Comparison of ENCODE assay signal across 21 mouse cellular contexts in genomic region chr12:98481048-98481447, GRCm38 (mm10).
DNase-seq lines count a peak whose midpoint lies in the region; ATAC-seq and TF ChIP-seq lines count a peak whose summit lies in the region.
"Had no signal": no experiment of that assay in that cellular context is flagged by ENCODE, and none has a peak within 500 bp of the region (broad histone marks: within the 10 kb centered on the region; RNA-seq: fewer than 3 reads in every experiment).

No protein-coding gene starts in this region.

- H3K27ac ChIP-seq in neural tube, embryonic 13.5 days (replicated peaks), result 0 out of 2 replicates have a peak overlapping the region, but pooled peaks have one; percentile 0
- H3K27ac ChIP-seq in forebrain, postnatal 0 days (ENCODE audit: low read depth, low read length), result peak overlapping the region; percentile 54
- H3K27ac ChIP-seq in midbrain, embryonic 14.5 days (replicated peaks; ENCODE audit: low read depth, low read length), result peak overlapping the region; percentile 50
- H3K27ac ChIP-seq in heart, embryonic 10.5 days, result no peak overlapping the region
- H3K27ac ChIP-seq: embryonic facial prominence, embryonic 13.5 days; layer of hippocampus, adult 2 months; limb, embryonic 15.5 days; liver, embryonic 15.5 days; macrophage; neural tube, embryonic 12.5 days had no signal

- WGBS in neural tube, embryonic 13.5 days, result 47% methylated on average over 5 of the region's 5 CpGs
- 19% methylated on average over 5 of the region's 5 CpGs for WGBS in forebrain, postnatal 0 days
- 34% methylated on average over 5 of the region's 5 CpGs for WGBS in midbrain, embryonic 14.5 days
- 77% methylated on average over 5 of the region's 5 CpGs for WGBS in heart, embryonic 10.5 days

- H3K36me3 ChIP-seq in neural tube, embryonic 13.5 days, result no peaks in the 10 kb centered on the region
- H3K36me3 ChIP-seq in forebrain, postnatal 0 days (ENCODE audit: insufficient read depth), result no peaks in the 10 kb centered on the region
- no peaks in the 10 kb centered on the region for H3K36me3 ChIP-seq in midbrain, embryonic 14.5 days (ENCODE audit: control insufficient read depth, insufficient read depth, low read length)
- H3K36me3 ChIP-seq in heart, embryonic 10.5 days, result no peaks in the 10 kb centered on the region
- H3K36me3 ChIP-seq: embryonic facial prominence, embryonic 13.5 days; heart, embryonic 12.5 days; limb, embryonic 15.5 days; liver, embryonic 15.5 days; neural tube, embryonic 12.5 days had no signal

- H3K27me3 ChIP-seq in neural tube, embryonic 13.5 days, result no peaks in the 10 kb centered on the region
- H3K27me3 ChIP-seq in forebrain, postnatal 0 days (ENCODE audit: insufficient read depth, low read length), result no peaks in the 10 kb centered on the region
- no peaks in the 10 kb centered on the region for H3K27me3 ChIP-seq in midbrain, embryonic 14.5 days (ENCODE audit: control insufficient read depth, insufficient read depth, low read length)
- no peaks in the 10 kb centered on the region for H3K27me3 ChIP-seq in heart, embryonic 10.5 days (ENCODE audit: insufficient read depth, poor library complexity, severe bottlenecking)
- H3K27me3 ChIP-seq: embryonic facial prominence, embryonic 13.5 days; heart, embryonic 12.5 days; limb, embryonic 15.5 days; liver, embryonic 15.5 days; neural tube, embryonic 12.5 days had no signal

- no peak overlapping the region for H3K9ac ChIP-seq in neural tube, embryonic 13.5 days
- H3K9ac ChIP-seq in forebrain, postnatal 0 days, result no peak overlapping the region
- H3K9ac ChIP-seq in midbrain, embryonic 14.5 days (replicated peaks; ENCODE audit: low read length), result no peak overlapping the region
- H3K9ac ChIP-seq: embryonic facial prominence, embryonic 13.5 days; heart, embryonic 12.5 days; limb, embryonic 15.5 days; liver, embryonic 15.5 days; neural tube, embryonic 12.5 days had no signal

- no peak overlapping the region for H3K4me3 ChIP-seq in neural tube, embryonic 13.5 days
- H3K4me3 ChIP-seq in forebrain, postnatal 0 days (ENCODE audit: low read depth, low read length), result no peak overlapping the region
- no peak overlapping the region for H3K4me3 ChIP-seq in midbrain, embryonic 14.5 days (replicated peaks; ENCODE audit: low read depth, low read length)
- H3K4me3 ChIP-seq in heart, embryonic 10.5 days, result no peak overlapping the region
- H3K4me3 ChIP-seq: embryonic facial prominence, embryonic 13.5 days; heart, embryonic 12.5 days; layer of hippocampus, adult 2 months; limb, embryonic 15.5 days; liver, embryonic 15.5 days; neural tube, embryonic 12.5 days had no signal

- no peak for TF ChIP-seq CTCF in forebrain, postnatal 0 days (IDR thresholded peaks at IDR 0.05; ENCODE audit: low read depth)

- H3K4me1 ChIP-seq in neural tube, embryonic 13.5 days (replicated peaks), result peaks cover 36% of the 10 kb centered on the region
- H3K4me1 ChIP-seq in forebrain, postnatal 0 days (ENCODE audit: insufficient read depth), result peaks cover 14% of the 10 kb centered on the region; the same call in 1 of the 2 replicates
- peaks cover 39% of the 10 kb centered on the region for H3K4me1 ChIP-seq in midbrain, embryonic 14.5 days (ENCODE audit: control insufficient read depth, insufficient read depth, low read length)
- H3K4me1 ChIP-seq in heart, embryonic 10.5 days, result no peaks in the 10 kb centered on the region
- H3K4me1 ChIP-seq: embryonic facial prominence, embryonic 13.5 days; heart, embryonic 12.5 days; limb, embryonic 15.5 days; liver, embryonic 15.5 days had no signal

- no peaks in the 10 kb centered on the region for H3K9me3 ChIP-seq in neural tube, embryonic 13.5 days
- H3K9me3 ChIP-seq in forebrain, postnatal 0 days (ENCODE audit: low read length), result no peaks in the 10 kb centered on the region
- H3K9me3 ChIP-seq in midbrain, embryonic 14.5 days (ENCODE audit: control insufficient read depth, low read length), result no peaks in the 10 kb centered on the region
- no peaks in the 10 kb centered on the region for H3K9me3 ChIP-seq in heart, embryonic 10.5 days
- H3K9me3 ChIP-seq: embryonic facial prominence, embryonic 13.5 days; heart, embryonic 12.5 days; limb, embryonic 15.5 days; liver, embryonic 15.5 days; neural tube, embryonic 12.5 days had no signal

- ATAC-seq in neural tube, embryonic 13.5 days (ENCODE audit: low read depth), result no peak
- ATAC-seq in forebrain, postnatal 0 days, result peak; percentile 47; the same call in 1 of the 2 replicates
- no peak for ATAC-seq in midbrain, embryonic 14.5 days (ENCODE audit: low FRiP score, low TSS enrichment)
- ATAC-seq: inflammation-experienced regulatory T-cells, adult 6 months had no signal

- no peak for DNase-seq in neural tube, embryonic 10.5 days (ENCODE audit: extremely low spot score, low spot score)
- peak; percentile 21 for DNase-seq in forebrain, postnatal 0 days
- DNase-seq in midbrain, embryonic 14.5 days, result no peak
- DNase-seq in ovary, postnatal 10 days (ENCODE audit: low spot score), result no peak
- DNase-seq in urinary bladder, adult 18-20 months (ENCODE audit: low spot score in 2 of 2), result no peak
- no peak for DNase-seq in heart, embryonic 10.5 days (ENCODE audit: low spot score)
- DNase-seq: adrenal gland, adult 2 months; gastrocnemius, postnatal 25 days; heart, postnatal 14 days; kidney, adult 8-10 months; kidney, postnatal 14 days; thymus, postnatal 25 days had no signal

- H3K4me2 ChIP-seq in neural tube, embryonic 13.5 days, result no peak overlapping the region
- H3K4me2 ChIP-seq in forebrain, postnatal 0 days (ENCODE audit: low read depth), result no peak overlapping the region
- H3K4me2 ChIP-seq in midbrain, embryonic 14.5 days (ENCODE audit: low read length), result no peak overlapping the region
- H3K4me2 ChIP-seq: embryonic facial prominence, embryonic 13.5 days; heart, embryonic 12.5 days; limb, embryonic 15.5 days; liver, embryonic 15.5 days; neural tube, embryonic 12.5 days had no signal
